Mouse (Mus musculus) left cerebral cortex, adult 2 months (tissue): ENCODE measurements around the gene Cxcl16. TPM values are rescaled to one million over a fixed set of nuclear protein-coding genes. Genes with fewer than 3 reads are reported as not detected.
"Not testable (repeated sequence)": the region's sequence is repeated elsewhere in the genome, so short reads cannot be mapped to it uniquely, and the experiment has no call there.

Experiments
- DNase-seq, 2 experiments: peaks; one replicate each; pipeline ENCODE4 v3.0.0; 2021 to 2022; ENCODE audit warnings: low spot score in 2 of 2, mixed read lengths in 1 of 2; ENCODE audit errors: extremely low spot score in 1 of 2
- H3K27ac ChIP-seq: fragments of 200-600 bp; 2 replicates; pipeline ENCODE4 v1.8.1; 2022
- H3K4me3 ChIP-seq: fragments of 200-600 bp; 2 replicates; pipeline ENCODE4 v1.8.1; 2022
- CTCF ChIP-seq: fragments of 200-600 bp; IDR thresholded peaks from 2 replicates; pipeline ENCODE4 v1.8.1; 2022; ENCODE audit warnings: antibody characterized with exemption, mild to moderate bottlenecking, moderate library complexity
- intact Hi-C: fragments of 180-260 bp; cut with DNase I; formaldehyde crosslinking; loops from one replicate; pipeline ENCODE4 v1.15.1; 2025
- total RNA-seq, 2 experiments: library from RNA; stranded (reverse); gene quantifications; 2 replicates each; pipeline ENCODE4 v1.2.3; 2021

Cxcl16 gene
- total RNA-seq, 2 experiments from 2014 or later, result 1.2 to 1.4 TPM

- TF ChIP-seq CTCF, result no peak
- no peak for DNase-seq
- H3K4me3 ChIP-seq, result no peak overlapping the region
- no peak overlapping the region for H3K27ac ChIP-seq
- intact Hi-C loops, result no loop called here
These were observed 15.2 kb upstream of the Cxcl16 start for GRCm38 (mm10) chr11:70474872-70475534.

GRCm38 (mm10) chr11:70473291-70473690 lies 13.5 kb upstream of the Cxcl16 start:
- DNase-seq, H3K4me3 ChIP-seq, H3K27ac ChIP-seq, intact Hi-C loops: not testable (repeated sequence)

GRCm38 (mm10) chr11:70472716-70473115 lies 12.9 kb upstream of the Cxcl16 start:
- no peak for DNase-seq
- intact Hi-C loops, result no loop called here
- TF ChIP-seq CTCF, result no peak
- no peak overlapping the region for H3K27ac ChIP-seq
- H3K4me3 ChIP-seq, result no peak overlapping the region

GRCm38 (mm10) chr11:70469764-70470163 lies 10.0 kb upstream of the Cxcl16 start:
- Histone ChIP-seq H3K4me3 (no peak overlapping the region), H3K27ac (no peak overlapping the region)
- no peak for TF ChIP-seq CTCF
- no peak for DNase-seq
- intact Hi-C loops, result no loop called here

- DNase-seq, result no peak
- Histone ChIP-seq H3K4me3 (no peak overlapping the region), H3K27ac (no peak overlapping the region)
- no peak for TF ChIP-seq CTCF
- intact Hi-C loops, result no loop called here
These were observed 8.3 kb upstream of the Cxcl16 start for GRCm38 (mm10) chr11:70467902-70468619.

- Histone ChIP-seq H3K4me3 (peak overlapping the region; percentile 34), H3K27ac (no peak overlapping the region)
- no peak for TF ChIP-seq CTCF
- peak in 1 of 2 experiments; percentile 31 for DNase-seq
- intact Hi-C loops, result no loop called here
These were observed 6.0 kb upstream of the Cxcl16 start for GRCm38 (mm10) chr11:70465824-70466223.

- no peak for TF ChIP-seq CTCF
- Histone ChIP-seq H3K27ac (no peak overlapping the region), H3K4me3 (no peak overlapping the region; the same call in 1 of the 2 replicates)
- intact Hi-C loops, result no loop called here
- no peak for DNase-seq
These were observed 5.4 kb upstream of the Cxcl16 start for GRCm38 (mm10) chr11:70465211-70465610.

- no peak for TF ChIP-seq CTCF
- DNase-seq, result no peak
- Histone ChIP-seq H3K27ac (no peak overlapping the region), H3K4me3 (no peak overlapping the region)
- intact Hi-C loops, result no loop called here
These were observed 4.2 kb upstream of the Cxcl16 start for GRCm38 (mm10) chr11:70463970-70464369.

GRCm38 (mm10) chr11:70458688-70459600 lies 840 bp downstream of the Cxcl16 start, which contains the start of gene Zmynd15:
Zmynd15 (plus strand) TSS chr11:70459433.
- DNase-seq, result no peak
- peak within 1 kb of the TSS; percentile 52 for H3K4me3 ChIP-seq
- intact Hi-C loops, result no loop called here
- no peak within 1 kb of the TSS for H3K27ac ChIP-seq
- no peak for TF ChIP-seq CTCF

GRCm38 (mm10) chr11:70453261-70454044 lies 6.3 kb downstream of the Cxcl16 start:
- Histone ChIP-seq H3K4me3 (no peak overlapping the region), H3K27ac (no peak overlapping the region)
- intact Hi-C loops, result loop anchor here (2.0 kb wide), 1 partner anchor 57 kb away; no protein-coding TSS in a partner anchor
- no peak for TF ChIP-seq CTCF
- DNase-seq, result no peak
